Mouse (Mus musculus): ENCODE measurements at regions not wholly inside any gene's neighbourhood (a gene's known extent, or its start where the extent isn't known, plus 50 kb on each side); places are given as distances from the start of the nearest gene placed in this dataset.

GRCm38 (mm10) chr1:185605996-185606395 lies 151.3 kb downstream of the Slc30a10 start:
- TF ChIP-seq CTCF (conservative IDR thresholded peaks at IDR 0.05; ENCODE audit: insufficient read depth, insufficient read length, low read depth, low read length) (no peak), POLR2A (IDR thresholded peaks at IDR 0.05; ENCODE audit: low read depth, low read length) (no peak)

Measured in kidney, adult 2 months (tissue).